Mouse (Mus musculus): Measurements from ENCODE around the gene Gnao1. TPM values are rescaled to one million over a fixed set of nuclear protein-coding genes. Genes with fewer than 3 reads are reported as not detected.

Gene Gnao1
- polyA plus RNA-seq, 1 experiment = 7.8 TPM

DNA sequence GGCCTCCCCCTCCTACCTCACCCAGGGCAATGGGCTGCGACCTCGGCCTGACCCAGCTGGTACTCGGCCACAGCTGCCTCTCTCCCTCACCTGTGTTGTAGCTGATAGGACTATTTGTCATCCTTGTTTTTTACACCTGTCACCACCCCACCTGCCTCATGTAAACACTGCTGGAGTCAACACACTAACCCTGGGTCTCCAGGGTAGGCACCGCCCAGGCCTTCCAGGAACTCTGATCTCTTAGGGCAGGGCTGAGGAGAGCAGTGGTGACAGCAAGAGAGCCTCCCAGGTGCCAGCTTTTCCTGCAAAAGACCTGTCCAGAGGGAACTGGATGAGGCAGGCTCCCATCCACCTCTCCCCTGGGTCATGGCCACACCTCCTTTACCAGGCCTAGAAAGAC, 119.5 kb downstream of the Gnao1 start:
- WGBS = 39% methylated on average over 4 of the region's 4 CpGs
- DNase-seq (ENCODE audit: low read depth, low spot score) = peak; percentile 63

DNA sequence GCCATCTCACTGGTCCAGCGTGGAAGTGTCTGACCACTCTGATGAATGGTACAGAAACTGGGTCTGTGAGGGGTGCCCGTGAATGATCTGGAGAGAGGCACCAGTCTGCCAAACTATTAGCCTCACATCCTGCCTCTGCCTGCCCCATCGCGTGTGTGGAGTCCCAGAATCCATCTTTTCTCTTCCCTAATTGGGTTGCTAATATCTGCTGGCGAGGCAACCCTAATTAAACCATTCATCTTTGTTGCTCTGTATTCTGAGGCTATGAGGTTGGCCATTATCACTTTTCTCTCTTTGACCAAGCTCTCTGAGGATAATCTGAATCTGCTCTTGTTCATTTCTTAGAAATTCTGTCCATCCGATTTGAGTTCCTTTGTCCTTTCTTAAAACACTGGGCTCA, 121.6 kb downstream of the Gnao1 start:
- WGBS = 92% methylated on average over 6 of the region's 6 CpGs
- DNase-seq (ENCODE audit: low read depth, low spot score) = no peak

DNA sequence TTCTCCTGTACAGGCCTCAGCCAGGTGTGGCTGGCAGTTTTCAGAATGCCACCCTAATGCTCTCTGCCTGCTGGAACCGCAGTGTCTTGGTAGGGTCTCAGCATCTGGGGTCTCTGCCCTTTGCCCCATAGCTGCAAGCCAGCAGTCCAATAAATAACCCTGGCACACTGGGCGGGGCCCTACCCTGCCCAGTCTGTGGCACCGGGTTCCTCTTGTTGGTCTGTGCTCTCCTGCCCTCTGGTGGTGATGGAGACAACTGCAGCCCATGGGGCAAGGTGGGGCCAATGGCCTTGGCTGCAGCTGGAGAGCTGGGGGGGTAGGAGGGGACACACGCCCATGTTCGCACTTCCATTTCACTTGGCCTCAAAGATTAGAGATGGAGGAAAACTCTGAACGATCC, 123.1 kb downstream of the Gnao1 start:
- DNase-seq (ENCODE audit: low read depth, low spot score) = peak; percentile 57
- WGBS = 8% methylated on average over 6 of the region's 6 CpGs

DNA sequence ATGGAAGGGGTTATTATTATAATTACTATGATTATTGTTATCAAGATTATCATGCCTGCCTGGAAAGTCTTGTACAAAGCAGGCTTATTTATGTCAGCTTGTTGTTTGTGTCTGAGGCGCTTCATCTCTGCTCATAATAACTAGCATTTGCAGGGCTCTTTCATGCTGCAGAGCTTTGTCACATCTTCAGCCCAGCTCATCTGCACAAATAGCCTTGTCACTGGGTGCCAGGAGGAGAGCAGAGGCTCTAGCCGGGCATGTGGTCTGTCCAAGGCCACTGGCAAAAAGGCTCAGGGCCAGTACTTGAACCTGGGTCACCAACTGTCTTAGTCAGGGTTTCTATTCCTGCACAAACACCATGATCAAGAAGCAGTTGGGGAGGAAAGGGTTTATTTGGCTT, 123.5 kb downstream of the Gnao1 start:
- WGBS = 80% methylated on average over 2 of the region's 2 CpGs
- DNase-seq (ENCODE audit: low read depth, low spot score) = no peak

DNA sequence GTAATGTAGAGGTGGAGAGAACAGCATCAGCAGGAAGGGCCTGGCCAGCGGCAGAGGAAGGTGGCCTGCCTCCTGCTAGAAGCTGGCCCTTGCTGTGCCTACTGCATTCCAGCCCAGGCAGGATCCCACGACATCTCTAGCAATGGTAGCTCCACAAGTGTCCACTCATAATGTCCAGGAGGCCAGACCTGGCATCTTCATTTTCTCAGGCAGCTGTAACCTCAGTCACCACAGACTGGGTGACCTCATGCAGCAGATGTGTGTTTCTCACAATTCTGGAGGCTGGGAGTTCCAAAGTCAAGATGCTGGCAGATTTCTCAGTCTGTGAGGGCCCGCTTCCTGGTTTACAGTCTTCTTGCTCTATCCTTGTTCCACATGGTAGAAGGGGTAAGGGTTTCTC, 128.4 kb downstream of the Gnao1 start:
- 77% methylated on average over 3 of the region's 3 CpGs for WGBS
- no peak for DNase-seq (ENCODE audit: low read depth, low spot score)

DNA sequence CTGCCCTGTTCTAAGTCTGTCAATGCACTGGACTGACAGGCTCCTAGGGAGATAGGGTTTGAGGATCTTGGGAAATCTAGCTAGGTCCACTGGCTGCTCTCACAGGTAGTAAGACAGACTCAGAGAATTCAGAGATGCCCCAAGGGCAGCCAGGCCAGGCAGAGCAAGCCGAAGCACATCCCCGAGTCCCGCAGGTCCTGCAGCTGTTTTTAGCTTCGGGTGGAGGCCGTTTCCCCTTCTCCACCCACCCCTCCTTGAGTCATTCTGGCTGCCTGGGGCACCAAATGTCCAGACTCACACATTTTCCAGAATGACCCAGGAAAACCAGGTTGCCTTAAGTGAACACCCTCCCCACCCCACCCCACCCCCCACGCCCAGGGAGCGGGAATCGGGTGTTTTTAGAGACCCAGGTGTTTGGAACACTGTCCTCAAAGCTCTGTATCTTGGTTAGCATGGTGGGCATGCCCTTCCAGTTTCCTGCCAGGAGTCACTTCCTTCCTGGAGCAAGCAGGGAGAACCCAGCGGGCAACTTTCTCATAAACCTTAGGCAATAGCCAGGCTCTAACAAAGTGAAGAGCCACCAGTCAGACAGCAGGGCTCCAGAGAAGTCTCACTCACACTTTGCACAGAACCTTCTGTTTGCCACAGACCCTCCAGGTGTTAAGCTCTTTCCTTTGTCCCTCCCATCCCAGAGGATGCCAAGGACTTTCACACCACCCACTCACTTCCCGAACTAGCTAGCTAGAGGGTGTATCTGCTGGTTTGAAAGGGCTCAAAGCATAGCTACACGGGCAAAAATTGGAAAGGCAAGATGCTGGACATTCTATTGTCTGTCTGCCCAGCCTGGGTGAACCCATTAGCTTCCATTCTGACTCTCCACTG, 131.0 kb downstream of the Gnao1 start:
- WGBS = 44% methylated on average over 11 of the region's 11 CpGs
- DNase-seq (ENCODE audit: low read depth, low spot score) = no peak

DNA sequence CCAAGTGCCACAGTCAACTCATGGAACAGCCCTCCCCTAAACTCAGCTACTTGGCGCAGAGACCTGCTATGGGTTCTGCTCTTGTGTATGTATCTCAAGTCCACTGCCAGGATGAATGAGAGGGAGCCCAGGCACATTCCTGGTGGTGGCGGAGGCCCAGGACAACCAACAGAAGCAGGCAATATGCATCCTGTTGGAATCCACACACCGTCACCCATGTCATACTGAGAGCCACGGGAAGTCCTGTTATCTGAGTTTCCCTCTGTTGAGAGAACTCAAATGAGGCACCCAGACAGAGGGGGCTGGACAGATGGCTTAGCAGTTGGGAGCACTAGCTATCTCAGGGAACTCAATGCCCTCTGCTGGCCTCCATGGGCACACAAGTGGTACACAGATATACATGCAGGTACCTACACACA, 131.9 kb downstream of the Gnao1 start:
- 72% methylated on average over 4 of the region's 4 CpGs for WGBS

DNA sequence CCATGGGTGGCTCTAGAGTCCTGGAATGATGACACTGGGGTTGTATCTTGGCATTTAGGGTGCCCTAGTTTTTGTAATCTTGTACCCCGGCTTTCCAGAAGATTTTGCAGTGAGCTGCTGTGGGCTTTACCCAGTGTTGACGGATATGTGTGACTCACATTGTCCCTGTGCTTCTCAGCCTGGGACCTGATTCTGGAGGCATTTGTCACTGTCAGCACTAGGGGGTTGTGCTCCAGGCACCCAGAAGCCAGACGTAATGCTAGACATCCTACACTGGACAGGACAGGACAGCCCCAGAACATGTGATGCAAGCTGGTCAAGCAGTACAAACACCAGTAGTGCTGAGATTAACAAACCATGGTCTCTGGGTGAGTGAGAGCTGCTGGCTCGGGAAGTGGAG, 136.0 kb downstream of the Gnao1 start:
- DNase-seq (ENCODE audit: low read depth, low spot score) = no peak
- 86% methylated on average over 4 of the region's 4 CpGs for WGBS

More for the DNA sequence above, 131.9 kb downstream of the Gnao1 start:
- no peak for DNase-seq (ENCODE audit: low read depth, low spot score)

DNA sequence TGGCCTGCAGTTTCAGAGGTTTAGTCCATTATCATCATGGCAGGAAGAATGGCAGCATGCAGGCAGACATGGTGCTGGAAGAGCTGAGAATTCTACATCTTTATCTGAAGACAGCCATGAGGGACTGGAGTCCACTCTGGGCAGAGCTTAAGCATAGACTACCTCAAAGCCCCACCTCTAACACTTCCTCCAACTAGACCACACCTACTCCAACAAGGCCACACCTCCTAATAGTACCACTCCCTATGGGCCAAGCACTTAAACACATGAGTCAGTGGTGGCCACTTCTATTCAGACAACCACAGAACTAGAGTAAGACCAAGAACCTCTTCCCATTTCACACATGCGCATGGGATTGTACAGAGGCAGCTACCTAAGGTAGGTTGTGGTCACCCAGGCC, 136.6 kb downstream of the Gnao1 start:
- WGBS = 100% methylated on average over 1 of the region's 1 CpGs
- DNase-seq (ENCODE audit: low read depth, low spot score) = no peak

DNA sequence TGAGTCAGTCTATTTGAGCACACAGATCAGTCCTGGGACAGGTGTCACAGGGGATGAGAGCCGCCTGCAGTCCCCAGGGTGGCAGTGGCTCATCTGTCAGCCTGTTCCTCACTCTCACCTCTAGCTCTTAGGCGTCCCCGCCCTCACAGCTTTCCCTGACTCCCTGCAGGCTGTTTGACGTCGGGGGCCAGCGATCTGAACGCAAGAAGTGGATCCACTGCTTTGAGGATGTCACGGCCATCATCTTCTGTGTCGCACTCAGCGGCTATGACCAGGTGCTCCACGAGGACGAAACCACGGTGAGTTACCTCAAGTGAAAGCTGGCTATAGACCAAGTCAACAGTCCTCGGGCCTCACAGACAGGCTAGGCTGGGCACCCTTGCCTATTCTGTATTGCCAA, 140.4 kb downstream of the Gnao1 start:
- WGBS = 75% methylated on average over 14 of the region's 14 CpGs
- no peak for DNase-seq (ENCODE audit: low read depth, low spot score)

DNA sequence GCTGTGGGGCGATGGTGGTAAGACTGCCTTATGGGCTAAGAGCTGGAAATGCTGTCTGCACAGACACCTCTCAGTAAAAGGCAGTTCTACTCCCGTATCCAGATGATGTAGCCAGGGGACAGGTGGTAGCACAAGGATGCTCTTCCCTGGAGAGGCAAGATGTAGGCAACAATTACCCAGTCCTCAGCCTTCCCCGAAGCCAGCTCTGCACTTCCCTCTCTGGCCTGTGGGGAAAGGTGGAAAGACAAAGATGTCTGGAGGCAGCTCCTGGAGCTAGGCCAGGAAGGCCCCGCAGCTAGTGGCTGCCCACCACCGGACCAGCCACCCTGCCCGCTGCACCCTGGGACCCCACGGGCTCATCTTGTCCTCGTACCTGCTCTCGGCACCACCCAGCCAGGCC, 142.7 kb downstream of the Gnao1 start:
- 80% methylated on average over 9 of the region's 9 CpGs for WGBS
- no peak for DNase-seq (ENCODE audit: low read depth, low spot score)

DNA sequence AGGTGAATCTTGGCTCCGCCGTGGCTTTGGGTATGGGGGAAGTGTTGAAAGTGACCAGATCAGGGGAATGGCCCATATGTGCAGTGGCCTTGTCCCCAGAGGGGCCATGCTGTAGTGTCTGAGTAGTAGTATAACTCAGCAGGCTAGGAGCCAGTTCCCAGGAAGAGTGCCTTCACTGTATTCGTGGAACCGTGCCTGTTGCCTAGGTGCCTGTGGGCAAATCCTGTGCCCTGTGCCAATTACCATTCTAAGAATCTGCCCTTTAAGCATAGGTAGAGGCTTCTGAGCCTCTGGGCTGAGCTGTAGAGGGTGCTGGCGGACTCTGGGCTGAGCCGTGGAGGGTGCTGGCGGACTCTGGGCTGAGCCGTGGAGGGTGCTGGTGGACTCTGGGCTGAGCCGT, 148.6 kb downstream of the Gnao1 start:
- 77% methylated on average over 9 of the region's 9 CpGs for WGBS
- no peak for DNase-seq (ENCODE audit: low read depth, low spot score)

DNA sequence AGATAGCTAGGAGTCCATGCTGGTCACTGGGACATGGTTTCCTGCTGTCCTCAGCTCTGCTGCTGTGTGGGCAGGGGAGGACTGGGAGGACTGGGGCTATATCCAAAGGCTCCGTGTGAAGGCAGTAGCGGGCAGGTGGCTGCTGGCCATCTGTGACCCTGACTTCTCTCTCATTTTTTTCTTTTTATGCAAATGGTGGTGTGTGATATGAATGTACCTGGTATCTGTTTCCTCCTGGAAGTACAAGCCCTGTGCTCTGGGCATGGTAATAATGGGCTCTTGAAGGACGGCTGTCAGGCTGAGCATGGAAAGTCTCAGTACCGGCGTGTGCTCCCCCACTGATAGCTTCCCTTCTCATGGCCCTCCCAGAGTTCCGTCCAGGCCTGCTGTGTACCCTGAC, 151.1 kb downstream of the Gnao1 start:
- WGBS = 87% methylated on average over 6 of the region's 6 CpGs
- DNase-seq (ENCODE audit: low read depth, low spot score) = no peak

DNA sequence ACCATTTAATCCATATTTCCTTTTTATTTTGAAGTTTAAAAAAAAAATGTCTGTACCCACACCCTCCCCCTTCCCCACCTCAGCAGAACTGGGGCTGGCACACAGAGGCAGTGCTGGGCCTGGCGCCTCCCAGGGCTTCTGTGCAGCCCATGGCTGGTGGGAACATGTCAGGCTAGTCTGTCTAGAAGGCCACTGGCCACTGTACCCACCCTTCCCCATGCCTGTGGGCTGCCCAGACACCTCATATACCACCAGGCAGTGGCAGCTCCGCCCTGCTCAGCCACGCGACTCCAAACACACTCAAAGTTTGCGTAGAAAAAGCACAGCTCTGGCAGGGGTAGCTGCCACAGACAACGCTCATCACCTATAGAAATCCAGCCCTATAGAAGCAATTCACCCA, 158.5 kb downstream of the Gnao1 start:
- no peak for DNase-seq (ENCODE audit: low read depth, low spot score)
- 79% methylated on average over 6 of the region's 6 CpGs for WGBS

DNA sequence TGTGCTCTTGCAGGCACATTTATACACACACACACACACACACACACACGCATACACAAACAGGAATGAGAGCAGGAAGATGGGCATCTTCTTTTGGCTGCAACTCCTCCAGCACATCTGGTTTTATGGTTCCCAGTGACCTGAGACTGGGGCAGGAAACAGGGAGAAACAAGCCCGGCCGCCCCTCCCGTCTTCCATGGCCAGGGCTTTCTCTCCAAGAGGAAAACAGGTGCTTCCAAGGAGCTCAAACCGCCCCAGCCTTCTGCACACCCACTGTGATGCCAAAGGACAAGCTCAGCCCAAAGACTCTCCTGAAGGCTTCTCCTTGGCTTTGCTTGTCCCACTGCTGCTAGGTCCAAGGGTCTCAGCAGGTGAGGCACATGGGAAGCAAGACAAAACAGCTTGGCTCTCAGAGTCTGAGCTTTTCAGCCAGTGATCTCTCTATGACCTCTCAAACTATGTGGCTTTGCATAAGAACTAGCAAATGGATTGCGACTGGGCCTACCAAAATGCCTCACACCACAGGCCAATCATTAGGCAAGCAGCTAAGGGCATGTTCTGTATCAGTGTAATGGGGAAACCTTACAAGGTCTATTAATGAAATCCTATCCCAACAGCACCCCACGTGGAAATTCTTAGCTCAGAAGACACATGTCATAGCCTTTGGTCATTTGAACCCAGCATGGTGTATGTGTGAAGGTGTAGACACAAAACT, 160.0 kb downstream of the Gnao1 start:
- no peak for DNase-seq (ENCODE audit: low read depth, low spot score)
- 52% methylated on average over 7 of the region's 7 CpGs for WGBS

DNA sequence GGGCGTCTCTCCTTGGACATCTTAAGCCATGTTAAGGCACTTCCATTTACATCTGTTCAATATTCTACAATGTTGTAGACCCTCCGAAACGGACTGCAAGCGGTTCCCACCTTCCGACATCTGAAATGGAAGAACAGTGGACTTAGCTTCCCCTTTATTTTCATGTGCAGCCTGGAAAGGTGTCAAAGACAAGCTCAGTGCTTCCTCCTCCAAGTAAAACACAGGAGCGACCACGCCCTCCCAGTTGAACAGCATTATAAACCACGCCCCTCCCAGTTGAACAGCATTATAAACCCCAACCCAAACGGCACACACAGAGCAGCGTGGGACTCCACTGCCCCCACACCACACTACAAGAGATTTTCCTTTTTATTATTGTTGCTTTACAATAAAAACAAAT, 161.7 kb downstream of the Gnao1 start:
- 53% methylated on average over 10 of the region's 10 CpGs for WGBS
- DNase-seq (ENCODE audit: low read depth, low spot score) = peak; percentile 48

DNA sequence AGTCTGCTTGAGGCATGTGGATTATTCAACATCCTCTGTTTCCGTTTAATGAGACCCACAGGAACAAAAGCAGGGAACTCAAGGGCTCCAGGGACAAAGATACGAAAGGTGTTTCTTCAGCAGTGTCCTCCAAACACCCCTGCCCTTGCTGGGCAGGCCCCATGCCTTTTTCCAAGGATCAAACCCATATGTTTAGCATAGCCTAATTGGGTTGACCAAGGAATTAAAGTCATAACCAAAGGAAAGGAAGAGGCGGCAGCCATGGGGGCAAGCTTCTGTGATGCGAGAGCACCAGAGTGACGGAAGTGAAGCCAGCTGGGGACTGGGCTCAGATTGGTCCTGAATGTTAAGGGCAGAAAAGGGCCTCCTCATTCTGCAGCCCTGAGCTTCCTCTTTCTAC, 162.4 kb downstream of the Gnao1 start:
- DNase-seq (ENCODE audit: low read depth, low spot score) = no peak
- WGBS = 94% methylated on average over 5 of the region's 5 CpGs

DNA sequence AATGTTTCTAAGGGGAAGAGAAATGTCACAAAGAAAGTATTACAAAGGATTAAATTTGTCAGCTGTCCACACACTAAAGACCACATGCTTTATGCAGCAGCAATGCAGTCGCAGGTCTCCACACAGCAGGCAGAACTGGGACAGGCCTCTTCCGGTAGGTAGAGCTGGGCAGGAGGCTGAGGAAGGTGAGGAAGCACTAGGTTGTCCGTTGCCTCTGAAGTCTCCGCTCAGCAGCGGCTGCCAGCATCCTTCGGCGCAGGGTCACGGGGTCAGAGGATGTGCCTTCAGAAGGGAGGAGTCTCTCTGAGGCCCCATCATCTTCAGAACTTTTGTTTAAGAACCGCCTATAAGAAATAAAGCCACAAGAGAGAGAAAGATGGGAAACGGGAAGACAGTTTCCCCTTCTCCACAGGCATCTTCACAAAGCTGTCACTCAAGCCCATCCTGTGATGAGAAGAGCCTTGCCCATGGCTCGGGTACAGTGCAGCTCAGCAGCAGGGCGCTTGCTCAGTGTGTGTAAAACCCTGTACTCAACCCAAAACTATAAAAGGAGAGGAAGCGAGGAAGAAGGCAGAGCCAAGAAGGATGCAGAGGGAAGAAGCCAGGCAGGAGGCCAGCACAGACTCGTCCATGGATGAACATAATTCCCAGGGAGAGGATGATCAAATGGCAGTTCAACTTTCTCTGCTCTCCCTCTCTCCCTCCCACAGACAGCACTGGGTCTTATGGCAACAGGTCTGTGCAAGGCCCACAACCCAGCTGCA, 163.4 kb downstream of the Gnao1 start:
- 88% methylated on average over 14 of the region's 14 CpGs for WGBS
- no peak for DNase-seq (ENCODE audit: low read depth, low spot score)

DNA sequence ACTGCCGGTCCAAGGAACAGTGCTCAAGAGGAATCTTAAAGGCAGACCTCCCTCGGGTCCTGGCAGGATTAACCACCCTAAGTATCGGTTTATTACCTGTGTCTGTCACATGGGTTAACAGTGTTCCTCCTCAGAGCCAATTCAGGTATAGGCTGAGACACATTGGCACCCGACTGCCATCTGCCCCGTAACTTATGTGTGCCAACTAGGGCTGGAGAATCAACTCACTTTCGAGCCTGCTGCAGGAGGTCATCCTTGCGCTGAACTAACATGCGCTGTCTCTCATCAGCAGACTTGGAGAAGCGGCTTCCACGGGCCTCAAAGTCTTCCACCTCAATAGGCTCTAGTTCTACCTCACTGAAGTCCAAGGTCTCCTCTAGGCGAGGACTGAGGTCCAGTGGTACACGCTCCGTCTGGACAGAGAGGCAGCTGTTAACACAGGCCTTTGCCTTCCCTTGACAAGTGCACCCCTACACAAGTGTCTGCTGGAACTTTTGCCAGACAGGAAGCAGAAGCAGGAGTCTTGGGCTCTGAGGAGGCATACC, 164.1 kb downstream of the Gnao1 start:
- no peak for DNase-seq (ENCODE audit: low read depth, low spot score)
- WGBS = 73% methylated on average over 13 of the region's 13 CpGs

DNA sequence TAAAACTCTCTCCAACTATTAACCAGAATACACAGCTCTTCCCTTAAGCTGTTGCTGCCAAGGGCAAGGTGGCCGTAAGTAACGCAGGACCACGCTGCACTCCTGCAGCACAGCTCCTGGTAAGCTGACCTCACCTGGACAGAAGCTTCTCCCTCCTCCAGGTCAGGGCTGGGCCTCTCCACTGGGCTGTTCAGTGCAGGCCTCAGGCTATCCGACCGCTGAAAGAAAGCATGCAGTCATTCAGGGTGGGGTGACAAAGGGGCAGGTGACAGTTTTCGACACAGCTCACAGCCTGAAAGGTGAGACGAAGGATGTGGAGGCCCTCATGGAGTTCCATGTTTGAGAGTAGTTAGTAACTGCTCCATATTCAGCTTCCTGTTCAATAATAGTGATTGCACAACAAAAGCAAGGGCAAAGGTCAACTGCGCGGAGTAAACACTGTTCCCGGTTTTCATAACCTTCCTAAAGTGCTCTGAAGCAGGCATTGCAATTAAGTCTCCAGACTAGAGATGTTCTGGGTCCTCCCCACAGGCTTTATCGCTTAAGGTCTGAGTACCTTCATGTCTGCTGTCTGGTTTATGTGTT, 164.9 kb downstream of the Gnao1 start:
- WGBS = 34% methylated on average over 11 of the region's 11 CpGs
- DNase-seq (ENCODE audit: low read depth, low spot score) = peak; percentile 60

Measured in large intestine, adult 2 months (tissue).